Mouse (Mus musculus) limb, embryonic 14.5 days (tissue): ENCODE results near the gene Gm21970. TPM values are rescaled to one million over a fixed set of nuclear protein-coding genes. Genes with fewer than 3 reads are reported as not detected.

Experiments used
- ATAC-seq: fragments of 200-750 bp; cut with Nextera tagmentation; 2 replicates; pipeline ENCODE4 v1.8.0; 2017; ENCODE audit warnings: low read depth, moderate number of reproducible peaks, moderate TSS enrichment; ENCODE audit not compliant: low FRiP score
- DNase-seq: peaks from one replicate; pipeline ENCODE4 v3.0.0-alpha.2; 2015; ENCODE audit warnings: low spot score
- H3K27ac ChIP-seq: fragments of 300-500 bp; sonication (generic); replicated peaks from 2 replicates; pipeline ENCODE4 v1.5.1; 2014; ENCODE audit warnings: low read depth, mild to moderate bottlenecking, low read length, moderate library complexity, mixed read lengths
- H3K27me3 ChIP-seq: fragments of 300-500 bp; sonication (generic); 2 replicates; pipeline ENCODE4 v1.6.1; 2014; ENCODE audit warnings: low read length, mixed read lengths; ENCODE audit not compliant: control insufficient read depth, insufficient read depth
- H3K36me3 ChIP-seq: fragments of 300-500 bp; sonication (generic); 2 replicates; pipeline ENCODE4 v1.6.1; 2014; ENCODE audit warnings: mild to moderate bottlenecking, low read length, moderate library complexity, mixed read lengths; ENCODE audit not compliant: control insufficient read depth, insufficient read depth
- H3K4me1 ChIP-seq: fragments of 300-500 bp; sonication (generic); 2 replicates; pipeline ENCODE4 v1.6.1; 2014; ENCODE audit warnings: antibody characterized with exemption, low read length, mixed read lengths; ENCODE audit not compliant: control insufficient read depth, insufficient read depth
- H3K4me2 ChIP-seq: fragments of 300-500 bp; sonication (generic); replicated peaks from 2 replicates; pipeline ENCODE4 v1.6.1; 2014; ENCODE audit warnings: low read depth, mild to moderate bottlenecking, low read length, moderate library complexity; ENCODE audit not compliant: severe bottlenecking
- H3K4me3 ChIP-seq: fragments of 300-500 bp; sonication (generic); replicated peaks from 2 replicates; pipeline ENCODE4 v1.5.1; 2014; ENCODE audit warnings: low read length
- H3K9ac ChIP-seq: fragments of 300-500 bp; sonication (generic); 2 replicates; pipeline ENCODE4 v1.6.1; 2014; ENCODE audit warnings: mild to moderate bottlenecking, low read depth, low read length, moderate library complexity; ENCODE audit not compliant: severe bottlenecking
- H3K9me3 ChIP-seq: fragments of 300-500 bp; sonication (generic); 2 replicates; pipeline ENCODE4 v1.6.1; 2016; ENCODE audit warnings: low read length; ENCODE audit not compliant: control insufficient read depth
- POLR2A ChIP-seq: fragments of 200-500 bp; IDR thresholded peaks from 2 replicates; pipeline ENCODE4 v1.8.0; 2012; ENCODE audit warnings: inconsistent platforms, mild to moderate bottlenecking, moderate library complexity, borderline replicate concordance; ENCODE audit not compliant: insufficient read depth, insufficient read length; ENCODE audit errors: extremely low read depth
- WGBS: fragments of 180-500 bp; shearing (Covaris S2); extraction: QIAGEN DNeasy Blood & Tissue Kit; methylation state at CpG from one replicate; pipeline ENCODE4 v1.1.7; 2014; 5-methylcytosine and 5-hydroxymethylcytosine counted together
- polyA plus RNA-seq, 2 experiments: library from polyadenylated mRNA; depleted of rRNA in 1 of 2; stranded (reverse) in 1 of 2; unstranded in 1 of 2; fragments of >200 nt; fragmentation: Nextera tagmentation in 1 of 2; extraction: Ambion mirVana in 1 of 2; gene quantifications; 2 replicates each; pipeline versions ENCODE4 v1.2.1 to v1.2.3; 2012 to 2014

Gm21970 gene
- polyA plus RNA-seq, 2 experiments: not detected

GRCm38 (mm10) chr16:91385621-91386020, 5.9 kb upstream of the Gm21970 start:
- DNase-seq: no peak
- H3K4me1 ChIP-seq: no peaks in the 10 kb centered on the region
- H3K9me3 ChIP-seq: no peaks in the 10 kb centered on the region
- H3K4me2 ChIP-seq: no peak overlapping the region
- no peaks in the 10 kb centered on the region for H3K27me3 ChIP-seq
- 57% methylated on average over 10 of the region's 10 CpGs for WGBS
- H3K9ac ChIP-seq: no peak overlapping the region
- H3K27ac ChIP-seq: no peak overlapping the region
- H3K4me3 ChIP-seq: no peak overlapping the region
- no peak for ATAC-seq
- peaks cover 62% of the 10 kb centered on the region for H3K36me3 ChIP-seq
- TF ChIP-seq POLR2A: no peak

- 88% methylated on average over 10 of the region's 10 CpGs for WGBS
- Histone ChIP-seq H3K4me1 (no peaks in the 10 kb centered on the region), H3K9me3 (no peaks in the 10 kb centered on the region), H3K36me3 (peaks cover 63% of the 10 kb centered on the region), H3K9ac (no peak overlapping the region), H3K4me3 (no peak overlapping the region), H3K27ac (no peak overlapping the region), H3K4me2 (no peak overlapping the region), H3K27me3 (no peaks in the 10 kb centered on the region)
- DNase-seq (no peak), ATAC-seq (no peak)
- TF ChIP-seq POLR2A: no peak
These were observed 5.0 kb upstream of the Gm21970 start for GRCm38 (mm10) chr16:91386419-91387120.

- no peak overlapping the region for H3K27ac ChIP-seq
- no peaks in the 10 kb centered on the region for H3K4me1 ChIP-seq
- DNase-seq (no peak), ATAC-seq (no peak)
- no peak overlapping the region for H3K4me2 ChIP-seq
- no peaks in the 10 kb centered on the region for H3K27me3 ChIP-seq
- H3K4me3 ChIP-seq: no peak overlapping the region
- whole genome bisulfite sequencing: 89% methylated on average over 3 of the region's 3 CpGs
- H3K9ac ChIP-seq: no peak overlapping the region
- no peaks in the 10 kb centered on the region for H3K9me3 ChIP-seq
- peaks cover 65% of the 10 kb centered on the region for H3K36me3 ChIP-seq
- TF ChIP-seq POLR2A: no peak
These were observed 4.4 kb upstream of the Gm21970 start for GRCm38 (mm10) chr16:91387121-91387486.

- no peak overlapping the region for H3K4me3 ChIP-seq
- H3K27ac ChIP-seq: no peak overlapping the region
- no peak for DNase-seq
- H3K36me3 ChIP-seq: peaks cover 74% of the 10 kb centered on the region
- H3K9ac ChIP-seq: no peak overlapping the region
- H3K27me3 ChIP-seq: no peaks in the 10 kb centered on the region
- H3K4me1 ChIP-seq: no peaks in the 10 kb centered on the region
- H3K9me3 ChIP-seq: no peaks in the 10 kb centered on the region
- TF ChIP-seq POLR2A: no peak
- ATAC-seq: no peak
- WGBS: 91% methylated on average over 4 of the region's 4 CpGs
- no peak overlapping the region for H3K4me2 ChIP-seq
These were observed 1.4 kb upstream of the Gm21970 start for GRCm38 (mm10) chr16:91390100-91390499.

GRCm38 (mm10) chr16:91394826-91395410, 3.4 kb downstream of the Gm21970 start:
- Histone ChIP-seq H3K27ac (no peak overlapping the region), H3K27me3 (no peaks in the 10 kb centered on the region), H3K4me3 (no peak overlapping the region), H3K9ac (no peak overlapping the region), H3K4me2 (no peak overlapping the region), H3K36me3 (peaks cover 55% of the 10 kb centered on the region), H3K9me3 (no peaks in the 10 kb centered on the region), H3K4me1 (no peaks in the 10 kb centered on the region)
- TF ChIP-seq POLR2A: no peak
- WGBS: 84% methylated on average over 4 of the region's 4 CpGs
- DNase-seq (no peak), ATAC-seq (no peak)
